Mouse (Mus musculus): ENCODE measurements around the gene Wee2. TPM values are rescaled to one million over a fixed set of nuclear protein-coding genes. Genes with fewer than 3 reads are reported as not detected.

The Wee2 gene
- total RNA-seq (2021) = not detected

DNA sequence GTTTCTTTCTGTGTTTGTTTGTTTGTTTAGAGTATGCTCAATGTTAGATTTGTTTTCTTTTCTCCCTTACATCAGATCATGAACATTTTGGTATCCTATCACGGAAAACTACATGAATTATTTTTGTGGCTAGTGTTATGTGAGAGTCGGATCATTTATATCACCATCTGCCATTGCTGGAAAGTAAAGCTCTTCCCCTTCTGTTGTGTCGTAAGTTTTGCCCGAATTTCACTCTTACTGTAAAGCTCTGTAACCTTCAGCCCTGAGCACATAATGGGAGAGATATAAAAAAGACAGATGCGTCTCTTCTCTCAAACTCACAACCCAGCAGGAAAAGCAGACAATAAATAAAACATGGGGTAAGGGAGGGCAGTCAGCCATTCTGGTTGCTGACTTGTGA lies at the start of gene Wee2:
Wee2 (plus strand) TSS at position 153 of the 400 bp plus-strand sequence.
- no peak for DNase-seq
- intact Hi-C loops (cut with DNase I) = no loop called here

GRCm38 (mm10) chr6:40390975-40391374 lies 47.9 kb upstream of the Wee2 start:
- DNase-seq = no peak
- intact Hi-C loops (cut with DNase I) = loop anchor here (5.0 to 10.0 kb wide), 2 partner anchors 519 to 796 kb away; partner anchors contain the start of genes Ndufb2 and Tmem178b

GRCm38 (mm10) chr6:40393213-40393612 lies 45.7 kb upstream of the Wee2 start:
- intact Hi-C loops (cut with DNase I) = loop anchor here (5.0 to 10.0 kb wide), 2 partner anchors 521 to 798 kb away; partner anchors contain the start of genes Ndufb2 and Tmem178b

DNA sequence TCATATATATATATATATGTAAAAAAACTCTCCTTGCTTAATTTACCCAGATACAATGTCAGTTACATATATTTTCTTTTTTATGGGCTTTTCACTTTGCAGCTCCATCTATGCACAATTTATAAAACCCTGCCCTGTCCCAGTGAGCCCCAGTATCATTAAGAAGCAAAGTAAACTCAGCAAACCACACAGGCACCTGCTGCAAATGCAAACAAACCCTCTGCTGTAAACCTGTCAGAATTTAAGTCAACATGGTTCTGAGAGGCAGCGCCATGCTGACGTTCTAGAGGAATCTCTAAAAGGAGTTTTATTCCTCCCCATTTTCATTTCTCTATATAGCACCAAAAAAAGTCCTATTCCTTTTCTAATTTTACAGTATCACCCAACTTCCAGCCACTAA lies 36.9 kb upstream of the Wee2 start:
- intact Hi-C loops (cut with DNase I) = no loop called here
- no peak for DNase-seq

More at GRCm38 (mm10) chr6:40393213-40393612, 45.7 kb upstream of the Wee2 start:
- peak; percentile 82 for DNase-seq

- DNase-seq = peak; percentile 38
These were observed 35.1 kb upstream of the Wee2 start for GRCm38 (mm10) chr6:40403640-40404285.

GRCm38 (mm10) chr6:40411085-40411484 lies 27.8 kb upstream of the Wee2 start:
- DNase-seq = no peak
- intact Hi-C loops (cut with DNase I) = no loop called here

More at GRCm38 (mm10) chr6:40403640-40404285, 35.1 kb upstream of the Wee2 start:
- intact Hi-C loops (cut with DNase I) = no loop called here

DNA sequence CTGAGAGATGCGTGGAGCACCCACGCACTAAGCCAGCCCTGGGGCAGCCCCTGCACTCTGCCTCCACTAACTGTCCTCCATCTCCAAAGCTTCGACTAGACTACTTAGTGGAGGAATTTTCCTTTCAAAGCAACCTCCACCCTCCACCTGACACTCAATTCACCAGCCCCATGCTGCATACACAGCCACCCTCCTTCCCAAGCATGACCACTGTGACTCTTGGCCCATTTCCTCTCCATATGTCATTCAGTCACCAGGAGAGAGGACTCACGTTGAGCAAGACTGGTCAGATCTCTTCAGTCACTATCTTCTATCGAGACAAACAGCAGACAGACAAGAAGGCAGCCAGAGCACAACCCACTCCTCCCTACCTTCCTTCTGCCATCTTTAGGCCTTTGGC lies 25.8 kb upstream of the Wee2 start:
- no peak for DNase-seq
- intact Hi-C loops (cut with DNase I) = no loop called here

DNA sequence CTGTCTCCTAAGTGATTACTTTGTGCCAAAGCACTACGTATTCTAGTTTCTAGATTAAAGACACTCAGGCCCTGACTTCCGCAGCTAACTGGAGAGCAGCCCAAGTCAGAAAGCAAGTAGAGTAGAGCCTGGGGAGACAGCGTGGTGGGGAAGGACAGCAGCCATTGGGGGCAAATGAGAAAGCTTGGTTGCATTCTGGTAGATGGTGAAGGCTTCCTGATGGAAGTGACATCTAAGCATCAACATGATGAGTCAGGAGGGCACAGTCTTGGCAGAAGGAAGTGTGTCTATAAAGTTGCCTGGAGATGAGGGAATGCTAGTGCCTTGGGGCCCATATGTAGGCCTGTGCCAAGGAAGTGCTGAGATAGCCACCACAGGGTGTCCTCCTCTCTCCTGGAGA lies 25.3 kb upstream of the Wee2 start:
- DNase-seq = no peak
- intact Hi-C loops (cut with DNase I) = no loop called here

GRCm38 (mm10) chr6:40415799-40416198 lies 23.1 kb upstream of the Wee2 start:
- intact Hi-C loops (cut with DNase I) = no loop called here
- DNase-seq = no peak

GRCm38 (mm10) chr6:40418386-40418785 lies 20.5 kb upstream of the Wee2 start:
- intact Hi-C loops (cut with DNase I) = no loop called here

DNA sequence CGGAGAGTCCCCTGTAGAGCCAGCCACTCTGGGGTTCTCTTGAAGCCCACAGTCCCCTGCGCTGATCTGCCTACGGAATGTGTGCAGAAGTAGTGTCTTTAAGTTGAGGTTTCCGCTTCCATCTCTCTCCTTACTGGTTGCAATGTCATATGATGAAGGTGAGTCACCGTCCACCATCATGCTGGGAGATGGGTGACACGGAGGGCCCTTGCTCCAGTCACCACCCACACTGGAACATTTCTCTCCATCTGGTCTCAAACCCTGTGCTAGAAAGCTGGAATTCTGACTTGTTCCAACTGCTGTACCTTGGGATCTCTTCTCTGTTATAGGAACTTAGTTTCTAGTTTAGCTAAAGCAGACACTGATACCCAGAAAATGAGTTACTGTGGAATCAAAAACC lies 17.8 kb upstream of the Wee2 start:
- DNase-seq = no peak
- intact Hi-C loops (cut with DNase I) = no loop called here

More at GRCm38 (mm10) chr6:40418386-40418785, 20.5 kb upstream of the Wee2 start:
- peak; percentile 51 for DNase-seq

- no peak for DNase-seq
- intact Hi-C loops (cut with DNase I) = no loop called here
These were observed 15.9 kb upstream of the Wee2 start for GRCm38 (mm10) chr6:40423013-40423412.

- DNase-seq = peak; percentile 58
- intact Hi-C loops (cut with DNase I) = no loop called here
These were observed 15.1 kb upstream of the Wee2 start for GRCm38 (mm10) chr6:40423774-40424173.

GRCm38 (mm10) chr6:40427441-40427840 lies 11.4 kb upstream of the Wee2 start:
- DNase-seq = no peak
- intact Hi-C loops (cut with DNase I) = no loop called here

GRCm38 (mm10) chr6:40428696-40429095 lies 10.2 kb upstream of the Wee2 start:
- DNase-seq = no peak

GRCm38 (mm10) chr6:40429521-40429931 lies 9.4 kb upstream of the Wee2 start:
- DNase-seq = peak; percentile 49
- intact Hi-C loops (cut with DNase I) = no loop called here

More at GRCm38 (mm10) chr6:40428696-40429095, 10.2 kb upstream of the Wee2 start:
- intact Hi-C loops (cut with DNase I) = no loop called here

GRCm38 (mm10) chr6:40430251-40430650 lies 8.6 kb upstream of the Wee2 start:
- intact Hi-C loops (cut with DNase I) = no loop called here
- DNase-seq = no peak

DNA sequence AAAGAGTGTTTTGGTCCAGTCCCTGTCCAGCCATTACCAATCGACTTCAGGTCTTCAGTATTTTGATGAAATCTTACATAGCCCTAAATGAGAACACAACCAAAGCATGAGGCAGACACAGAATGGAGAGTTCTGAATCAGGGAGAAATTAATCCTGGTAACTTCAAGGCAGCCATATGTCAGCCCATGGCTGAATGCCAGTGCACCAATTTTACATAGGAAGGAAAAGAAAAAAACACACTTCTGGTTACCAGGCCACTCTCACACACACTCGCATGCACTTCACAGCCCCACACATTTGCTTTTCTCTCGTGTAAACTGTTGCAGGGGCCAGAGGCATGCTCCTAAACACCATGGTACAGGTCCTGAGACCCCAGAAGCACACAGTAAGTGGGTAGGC lies 8.0 kb upstream of the Wee2 start:
- intact Hi-C loops (cut with DNase I) = no loop called here
- DNase-seq = peak; percentile 38

GRCm38 (mm10) chr6:40431356-40431755 lies 7.5 kb upstream of the Wee2 start:
- intact Hi-C loops (cut with DNase I) = no loop called here
- peak; percentile 83 for DNase-seq

DNA sequence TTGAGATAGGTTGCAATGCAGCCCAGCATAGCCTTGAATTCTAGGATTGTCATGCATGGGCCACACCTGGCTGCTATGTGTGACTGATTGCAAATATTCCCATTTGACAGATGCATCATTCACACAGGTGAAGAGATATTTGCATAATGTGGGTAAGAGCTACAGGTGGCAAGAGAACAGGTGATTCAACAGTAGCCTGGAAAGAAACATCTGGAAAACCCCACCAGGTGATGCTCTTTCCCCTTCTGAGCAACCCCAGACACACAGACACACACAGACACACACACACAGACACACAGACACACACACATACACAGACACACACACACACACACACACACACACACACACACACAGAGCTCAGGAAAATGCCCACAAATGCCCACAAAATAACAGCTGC lies 7.1 kb upstream of the Wee2 start:
- DNase-seq = no peak
- intact Hi-C loops (cut with DNase I) = no loop called here

GRCm38 (mm10) chr6:40432346-40433275 lies 6.3 kb upstream of the Wee2 start:
- intact Hi-C loops (cut with DNase I) = no loop called here

GRCm38 (mm10) chr6:40434697-40435096 lies 4.2 kb upstream of the Wee2 start:
- intact Hi-C loops (cut with DNase I) = no loop called here
- no peak for DNase-seq

More at GRCm38 (mm10) chr6:40432346-40433275, 6.3 kb upstream of the Wee2 start:
- DNase-seq = peak; percentile 86

Data from left cerebral cortex, postnatal 4 days (tissue).